Mouse (Mus musculus) C2C12 (cell line): ENCODE data around the gene D3Ertd254e.

Experiments
- CEBPB ChIP-seq: IDR thresholded peaks from one replicate; pipeline ENCODE4 v1.6.1; 2011; ENCODE audit warnings: low read depth, mild to moderate bottlenecking, control low read depth, moderate library complexity
- CTCF ChIP-seq: IDR thresholded peaks from one replicate; pipeline ENCODE4 v1.5.1; 2011; ENCODE audit not compliant: control insufficient read depth, insufficient read depth, insufficient read length
- MAX ChIP-seq: IDR thresholded peaks from one replicate; pipeline ENCODE4 v1.6.1; 2011; ENCODE audit warnings: mild to moderate bottlenecking, control low read depth

DNA sequence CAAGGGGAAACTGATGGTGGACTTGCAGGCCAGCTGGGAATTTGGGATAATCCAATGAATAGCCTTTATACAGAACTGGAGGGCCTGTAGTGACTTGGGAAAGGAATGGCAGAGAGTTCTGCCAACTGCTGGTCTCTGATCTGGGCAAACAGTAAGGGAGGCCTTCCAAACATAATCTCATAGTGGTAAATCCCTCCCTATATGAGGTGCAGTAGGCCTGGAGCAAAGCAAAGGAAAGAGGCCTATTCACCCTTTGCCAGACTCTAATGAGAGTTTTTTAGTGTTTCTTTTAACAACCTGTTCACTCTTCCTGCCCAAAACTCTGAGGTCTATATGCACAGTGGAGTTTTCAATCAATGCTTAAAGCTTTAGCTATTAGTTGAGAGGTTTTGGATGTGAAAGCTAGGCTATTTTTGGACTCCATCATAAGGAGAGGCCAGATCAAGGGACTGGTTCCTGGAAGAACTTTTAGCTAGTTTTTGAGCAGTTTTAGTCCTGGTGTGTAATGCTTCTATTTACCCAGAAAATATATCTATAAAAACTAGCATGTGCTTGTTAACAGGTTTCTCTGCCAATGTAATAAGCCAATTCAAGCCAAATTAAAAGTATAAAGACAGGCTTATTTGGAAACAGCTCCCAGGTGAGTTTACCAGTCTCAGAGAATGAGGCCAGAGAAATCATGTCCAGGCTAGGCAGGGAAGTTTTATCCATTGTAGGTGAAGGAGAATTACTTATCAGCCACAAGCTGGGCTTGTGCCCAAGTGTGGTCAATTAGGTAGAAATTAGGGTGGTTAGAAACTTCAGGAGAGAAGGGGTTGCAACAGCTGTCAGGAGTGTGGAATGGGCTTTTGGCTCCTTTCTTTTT, 30.9 kb upstream of the D3Ertd254e start:
- no peak for TF ChIP-seq MAX
- no peak for TF ChIP-seq CEBPB
- no peak for TF ChIP-seq CTCF
